Mouse (Mus musculus): ENCODE measurements around the gene Mrgprx1. TPM values are rescaled to one million over a fixed set of nuclear protein-coding genes. Genes with fewer than 3 reads are reported as not detected.

Gene Mrgprx1
- polyA plus RNA-seq (2015; fragmentation: Nextera tagmentation; extraction: Ambion mirVana), result not detected in 2 replicates

DNA sequence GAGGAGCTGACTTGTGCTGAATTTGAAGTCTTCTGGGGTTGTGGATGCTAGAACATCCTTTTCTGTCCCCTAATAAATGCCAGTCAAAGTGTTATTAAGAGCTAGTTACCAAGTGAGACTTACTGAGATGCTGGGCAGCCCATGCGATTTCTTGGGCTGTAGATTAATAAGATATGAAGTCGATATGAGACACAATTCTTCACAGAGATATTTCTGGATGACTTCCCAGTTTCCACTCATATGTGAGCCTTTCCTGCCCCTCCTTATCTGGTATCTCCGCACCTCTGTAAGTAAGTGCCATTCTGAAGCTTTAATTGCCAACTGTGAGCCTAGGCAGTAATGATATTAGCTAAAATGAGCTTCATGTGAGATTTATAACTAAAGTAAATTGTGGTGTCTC lies at the start of gene Mrgprx1:
Mrgprx1 (minus strand) TSS at position 101 of the 400 bp plus-strand sequence.
- Histone ChIP-seq H3K27ac (replicated peaks) (no peak within 1 kb of the TSS), H3K36me3 (no peaks in the 10 kb centered on the region), H3K4me1 (no peaks in the 10 kb centered on the region), H3K9ac (replicated peaks) (no peak within 1 kb of the TSS), H3K4me3 (no peak within 1 kb of the TSS), H3K4me2 (replicated peaks) (no peak within 1 kb of the TSS), H3K27me3 (no peaks in the 10 kb centered on the region), H3K9me3 (no peaks in the 10 kb centered on the region)
- no peak for ATAC-seq (replicated peaks)
- 84% methylated on average over 3 of the region's 3 CpGs for WGBS

- no peak overlapping the region for H3K4me3 ChIP-seq
- H3K4me1 ChIP-seq, result no peaks in the 10 kb centered on the region
- ATAC-seq (replicated peaks), result no peak
Observed at GRCm38 (mm10) chr7:48075521-48075920, 48.1 kb upstream of the Mrgprx1 start.

DNA sequence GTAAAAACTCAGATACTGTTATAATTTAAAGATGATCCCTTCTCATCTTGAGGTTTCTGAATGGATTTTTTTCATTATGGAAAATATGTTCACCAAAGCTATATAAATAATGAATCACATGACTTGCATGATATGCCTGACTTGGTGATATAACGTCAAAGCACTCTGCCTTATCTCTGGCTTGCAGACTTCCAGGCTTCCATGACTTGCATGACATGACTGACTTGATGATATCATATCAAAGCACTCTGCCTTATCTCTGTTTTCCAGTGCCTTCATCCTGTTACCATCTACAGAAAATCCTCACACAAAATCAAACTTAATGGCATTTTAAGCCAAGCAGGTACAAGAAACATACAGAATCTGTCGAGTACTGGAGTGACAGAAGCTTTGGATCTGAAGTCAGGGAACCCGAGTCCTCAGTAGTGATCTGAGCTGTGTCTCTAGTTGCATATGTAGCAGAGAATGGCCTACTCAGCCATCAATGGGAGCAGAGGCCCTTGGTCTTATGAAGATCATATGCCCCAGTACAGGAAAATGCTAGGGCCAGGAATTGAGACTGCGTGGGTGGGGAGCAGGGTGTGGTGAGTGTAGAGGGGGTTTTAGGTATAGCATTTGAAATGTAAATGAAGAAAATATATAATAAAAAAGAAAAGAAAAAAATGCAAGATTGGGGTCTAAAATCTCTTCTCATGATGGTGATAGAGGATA lies 19.2 kb upstream of the Mrgprx1 start:
- no peak overlapping the region for H3K27ac ChIP-seq (replicated peaks)
- 86% methylated on average over 4 of the region's 4 CpGs for WGBS
- H3K9me3 ChIP-seq, result no peaks in the 10 kb centered on the region
- no peak overlapping the region for H3K4me2 ChIP-seq (replicated peaks)
- H3K4me1 ChIP-seq, result no peaks in the 10 kb centered on the region
- no peak overlapping the region for H3K9ac ChIP-seq (replicated peaks)
- no peaks in the 10 kb centered on the region for H3K36me3 ChIP-seq
- no peak for ATAC-seq (replicated peaks)
- no peak overlapping the region for H3K4me3 ChIP-seq
- no peaks in the 10 kb centered on the region for H3K27me3 ChIP-seq

More at GRCm38 (mm10) chr7:48075521-48075920, 48.1 kb upstream of the Mrgprx1 start:
- Histone ChIP-seq H3K27me3 (no peaks in the 10 kb centered on the region), H3K4me2 (replicated peaks) (no peak overlapping the region), H3K9ac (replicated peaks) (no peak overlapping the region), H3K9me3 (no peaks in the 10 kb centered on the region), H3K27ac (replicated peaks) (no peak overlapping the region), H3K36me3 (no peaks in the 10 kb centered on the region)

DNA sequence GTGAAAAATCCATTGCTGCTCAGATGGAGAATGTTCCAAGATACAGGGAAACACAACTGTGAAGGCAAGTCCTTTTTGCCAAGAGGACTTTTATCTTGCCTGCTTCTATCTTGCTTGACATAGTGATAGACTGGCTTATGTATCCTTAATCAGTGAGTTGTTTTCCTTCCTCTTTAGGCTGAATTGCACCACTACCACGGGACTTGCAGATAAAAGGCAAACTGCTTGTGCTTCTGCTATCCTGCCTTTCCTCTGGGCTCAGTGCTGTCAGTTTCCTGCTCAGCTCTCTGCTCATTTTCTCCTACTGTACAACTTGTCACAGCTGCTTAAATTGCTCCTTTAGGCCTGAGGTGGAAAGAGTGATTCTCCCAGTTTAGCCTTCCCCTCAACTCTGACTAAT lies 16.6 kb upstream of the Mrgprx1 start:
- ATAC-seq (replicated peaks), result no peak
- Histone ChIP-seq H3K27ac (replicated peaks) (no peak overlapping the region), H3K36me3 (no peaks in the 10 kb centered on the region), H3K27me3 (no peaks in the 10 kb centered on the region), H3K4me2 (replicated peaks) (no peak overlapping the region), H3K9ac (replicated peaks) (no peak overlapping the region), H3K4me1 (no peaks in the 10 kb centered on the region), H3K9me3 (no peaks in the 10 kb centered on the region), H3K4me3 (no peak overlapping the region)
- WGBS, result 79% methylated on average over 1 of the region's 1 CpGs

- H3K27me3 ChIP-seq, result no peaks in the 10 kb centered on the region
Observed at GRCm38 (mm10) chr7:48017874-48018273, 9.5 kb downstream of the Mrgprx1 start.

GRCm38 (mm10) chr7:47995689-47996088 lies 31.7 kb downstream of the Mrgprx1 start:
- Histone ChIP-seq H3K4me2 (replicated peaks) (no peak overlapping the region), H3K27ac (replicated peaks) (no peak overlapping the region), H3K27me3 (no peaks in the 10 kb centered on the region), H3K4me1 (no peaks in the 10 kb centered on the region), H3K9me3 (no peaks in the 10 kb centered on the region), H3K9ac (replicated peaks) (no peak overlapping the region), H3K4me3 (no peak overlapping the region), H3K36me3 (no peaks in the 10 kb centered on the region)
- 77% methylated on average over 3 of the region's 3 CpGs for WGBS
- no peak for ATAC-seq (replicated peaks)

More at GRCm38 (mm10) chr7:48017874-48018273, 9.5 kb downstream of the Mrgprx1 start:
- no peak overlapping the region for H3K4me3 ChIP-seq
- H3K9ac ChIP-seq (replicated peaks), result no peak overlapping the region
- no peak overlapping the region for H3K27ac ChIP-seq (replicated peaks)
- no peak overlapping the region for H3K4me2 ChIP-seq (replicated peaks)
- no peaks in the 10 kb centered on the region for H3K36me3 ChIP-seq
- no peak for ATAC-seq (replicated peaks)
- no peaks in the 10 kb centered on the region for H3K9me3 ChIP-seq
- 64% methylated on average over 2 of the region's 2 CpGs for WGBS
- H3K4me1 ChIP-seq, result no peaks in the 10 kb centered on the region

DNA sequence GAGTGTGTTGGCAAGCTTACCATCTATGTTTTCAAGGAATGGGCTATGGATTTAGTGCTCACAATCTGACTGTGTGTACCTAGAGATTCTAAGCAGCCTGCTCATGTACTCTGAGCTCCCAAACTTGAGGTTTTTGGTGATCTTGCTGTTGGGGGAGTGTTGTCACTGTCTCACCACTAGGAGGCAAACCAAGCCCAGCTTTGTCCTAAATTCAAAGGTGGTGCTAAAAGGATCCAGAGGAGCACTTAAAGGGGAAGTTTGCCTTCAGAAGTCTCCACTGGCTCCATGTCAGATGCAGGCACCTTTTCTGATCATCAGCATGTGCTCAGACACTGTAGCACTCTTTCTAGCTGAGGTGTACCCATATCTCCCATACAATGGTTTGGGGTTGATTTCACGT lies 40.6 kb downstream of the Mrgprx1 start:
- 51% methylated on average over 1 of the region's 1 CpGs for WGBS

GRCm38 (mm10) chr7:47981995-47982394 lies 45.4 kb downstream of the Mrgprx1 start, which contains the start of gene Mrgpra4:
Gene Mrgpra4, minus strand, starts transcription at chr7:47982095.
- no peaks in the 10 kb centered on the region for H3K9me3 ChIP-seq
- no peak within 1 kb of the TSS for H3K9ac ChIP-seq (replicated peaks)
- ATAC-seq (replicated peaks), result no peak
- H3K27me3 ChIP-seq, result no peaks in the 10 kb centered on the region
- H3K4me1 ChIP-seq, result no peaks in the 10 kb centered on the region
- H3K27ac ChIP-seq (replicated peaks), result no peak within 1 kb of the TSS
- no peaks in the 10 kb centered on the region for H3K36me3 ChIP-seq
- 65% methylated on average over 1 of the region's 1 CpGs for WGBS
- H3K4me3 ChIP-seq, result no peak within 1 kb of the TSS
- no peak within 1 kb of the TSS for H3K4me2 ChIP-seq (replicated peaks)

More for the DNA sequence above, 40.6 kb downstream of the Mrgprx1 start:
- Histone ChIP-seq H3K9ac (replicated peaks) (no peak overlapping the region), H3K27me3 (no peaks in the 10 kb centered on the region), H3K4me1 (no peaks in the 10 kb centered on the region), H3K4me2 (replicated peaks) (no peak overlapping the region), H3K36me3 (no peaks in the 10 kb centered on the region), H3K4me3 (no peak overlapping the region), H3K27ac (replicated peaks) (no peak overlapping the region), H3K9me3 (no peaks in the 10 kb centered on the region)
- ATAC-seq (replicated peaks), result no peak

Other genes with a start within 250 kb of the Mrgprx1 start
- gene Mrgpra4, start 45.5 kb downstream of the Mrgprx1 start, polyA plus RNA-seq (2015; fragmentation: Nextera tagmentation; extraction: Ambion mirVana), result not detected in 2 replicates
- not detected in 2 replicates for gene Mrgprb5, start 141.4 kb upstream of the Mrgprx1 start, polyA plus RNA-seq (2015; fragmentation: Nextera tagmentation; extraction: Ambion mirVana)
- gene Mrgprb4, start 171.7 kb upstream of the Mrgprx1 start, polyA plus RNA-seq (2015; fragmentation: Nextera tagmentation; extraction: Ambion mirVana), result not detected in 2 replicates

Data from forebrain, embryonic 15.5 days (tissue).